Mouse (Mus musculus) embryonic fibroblast, embryonic 13.5 days (primary cell): Measurements from ENCODE around the gene Qpct.

Source experiments
- CTCF ChIP-seq: IDR thresholded peaks from 2 replicates; pipeline ENCODE4 v1.5.1; 2011; ENCODE audit warnings: mild to moderate bottlenecking, control low read depth, low read length, moderate library complexity, borderline replicate concordance; ENCODE audit not compliant: insufficient read depth
- POLR2A ChIP-seq: IDR thresholded peaks from 2 replicates; pipeline ENCODE4 v1.6.1; 2011; ENCODE audit warnings: low read depth, mild to moderate bottlenecking, control low read depth, low read length, moderate library complexity

DNA sequence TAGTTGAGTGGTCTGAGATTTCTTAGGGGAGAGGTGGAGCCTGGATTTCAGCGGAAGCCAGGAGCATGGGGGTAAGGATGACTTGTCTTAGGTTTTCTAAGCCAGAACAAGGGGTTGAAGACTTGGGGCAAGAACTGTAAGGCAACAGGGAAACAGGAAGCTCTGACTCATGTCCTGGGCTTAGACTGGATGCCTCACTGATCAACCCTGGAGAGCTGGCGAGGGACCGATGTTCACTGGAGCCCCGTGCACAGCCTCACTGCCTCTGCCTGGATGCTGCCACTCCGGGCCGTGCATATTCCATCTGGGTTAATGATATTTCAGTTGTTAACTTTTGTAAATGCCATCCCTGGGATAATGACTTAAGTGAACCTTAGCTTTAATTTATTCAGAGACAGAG is 84.1 kb downstream of the Qpct start:
- TF ChIP-seq CTCF (no peak), POLR2A (no peak)
